In genomic region chr5:74092833-74093555, GRCm38 (mm10) we compare ENCODE assay signal across 8 mouse cellular contexts. TPM values are rescaled to one million over a fixed set of nuclear protein-coding genes. Genes with fewer than 3 reads are reported as not detected.
A peak's percentile ranks its signal among the peaks of the same experiment; 100 is the strongest.
DNase-seq lines count a peak whose midpoint lies in the region; ATAC-seq lines count a peak whose summit lies in the region.

No protein-coding gene starts in this region.

- under 1% methylated on average over 55 of the region's 57 CpGs for WGBS in hindbrain, embryonic 14.5 days

- no peaks in the 10 kb centered on the region for H3K27me3 ChIP-seq in hindbrain, embryonic 14.5 days (ENCODE audit: control insufficient read depth, insufficient read depth, low read length)

- no peaks in the 10 kb centered on the region for H3K9me3 ChIP-seq in hindbrain, embryonic 14.5 days (ENCODE audit: control insufficient read depth, low read length)

- peak overlapping the region; percentile 94 for H3K9ac ChIP-seq in hindbrain, embryonic 14.5 days

- peaks cover 28% of the 10 kb centered on the region for H3K36me3 ChIP-seq in hindbrain, embryonic 14.5 days (replicated peaks; ENCODE audit: control insufficient read depth, insufficient read depth)

- H3K4me2 ChIP-seq in hindbrain, embryonic 14.5 days (replicated peaks) = peak overlapping the region; percentile 95

- peak overlapping the region; percentile 84 for H3K27ac ChIP-seq in hindbrain, embryonic 14.5 days

- H3K4me3 ChIP-seq in hindbrain, embryonic 14.5 days (replicated peaks; ENCODE audit: low read length) = peak overlapping the region; percentile 79

- peak; percentile 99 for ATAC-seq in hindbrain, embryonic 14.5 days (ENCODE audit: low FRiP score)

- peaks cover 17% of the 10 kb centered on the region for H3K4me1 ChIP-seq in hindbrain, embryonic 14.5 days (replicated peaks; ENCODE audit: control insufficient read depth, insufficient read depth, low read length)

- peak; percentile 99 for DNase-seq in R1 (ENCODE audit: low read depth, low spot score)
- DNase-seq in cerebellum, postnatal 25 days = peak; percentile 89 to 93
- peak; percentile 74 to 87 for DNase-seq in frontal cortex, postnatal 25 days (ENCODE audit: low spot score in 2 of 2)
- peak; percentile 92 for DNase-seq in hindbrain, embryonic 14.5 days (ENCODE audit: low spot score)
- peak; percentile 87 to 92 for DNase-seq in layer of hippocampus, postnatal 36 days
- peak; percentile 98 for DNase-seq in lung, postnatal 36 days
- peak; percentile 97 for DNase-seq in retina, postnatal 1 day
- DNase-seq in urinary bladder, adult 18-20 months (ENCODE audit: low spot score in 2 of 2) = peak; percentile 70 to 93

RNA-seq across cellular contexts. Expression of gene Usp46, which starts 24.8 kb away (rescaled TPM):
- polyA plus RNA-seq in hindbrain, embryonic 14.5 days (2014; fragmentation: Nextera tagmentation; extraction: Ambion mirVana) = 41.1 and 48.7 TPM in 2 replicates
- total RNA-seq in layer of hippocampus, postnatal 36 days (2021) = 100 to 1,000 TPM; 129 to 137 TPM

Comparison
In these comparisons a context has a peak if more than half of its experiments do, and no peak if none do; other contexts are left out.
1. Peak in every context shown above with its lines: DNase-seq, ATAC-seq, H3K4me3 ChIP-seq and H3K27ac ChIP-seq.